Mouse (Mus musculus): ENCODE data around the gene Rin2. TPM values are rescaled to one million over a fixed set of nuclear protein-coding genes. Genes with fewer than 3 reads are reported as not detected.

Gene Rin2
- total and polyA plus RNA-seq, 2 experiments from 2014 or later, result 9.9 to 12.7 TPM

DNA sequence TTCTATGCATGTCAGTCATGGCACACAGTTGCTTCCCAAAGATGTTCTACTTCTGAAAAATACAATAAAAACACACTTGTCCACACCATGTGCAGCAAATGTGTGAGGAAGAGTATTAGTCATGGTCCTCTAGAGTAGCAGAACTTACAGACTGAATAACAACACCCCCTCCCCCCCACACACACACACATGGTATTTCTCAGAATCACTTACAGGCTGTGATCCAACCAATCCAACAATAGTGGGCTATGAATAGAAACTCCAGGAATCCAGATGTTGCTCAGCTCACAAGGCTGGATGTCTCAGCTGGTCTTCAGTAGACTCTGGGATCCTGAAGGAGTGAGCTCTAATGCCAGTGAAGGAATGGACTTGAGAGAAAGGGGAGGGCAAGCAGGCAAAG, 86.4 kb downstream of the Rin2 start:
- no peak for TF ChIP-seq CTCF (IDR thresholded peaks at IDR 0.05; ENCODE audit: low read depth)
- no peaks in the 10 kb centered on the region for H3K36me3 ChIP-seq (ENCODE audit: insufficient read depth)
- H3K4me2 ChIP-seq (ENCODE audit: low read depth), result no peak overlapping the region
- no peak overlapping the region for H3K4me3 ChIP-seq (ENCODE audit: low read depth, low read length)
- no peak overlapping the region for H3K27ac ChIP-seq (ENCODE audit: low read depth, low read length)
- ATAC-seq, result no peak
- no peak for DNase-seq
- no peaks in the 10 kb centered on the region for H3K9me3 ChIP-seq (ENCODE audit: low read length)
- H3K4me1 ChIP-seq (ENCODE audit: insufficient read depth), result no peaks in the 10 kb centered on the region
- no peaks in the 10 kb centered on the region for H3K27me3 ChIP-seq (ENCODE audit: insufficient read depth, low read length)
- no peak overlapping the region for H3K9ac ChIP-seq

DNA sequence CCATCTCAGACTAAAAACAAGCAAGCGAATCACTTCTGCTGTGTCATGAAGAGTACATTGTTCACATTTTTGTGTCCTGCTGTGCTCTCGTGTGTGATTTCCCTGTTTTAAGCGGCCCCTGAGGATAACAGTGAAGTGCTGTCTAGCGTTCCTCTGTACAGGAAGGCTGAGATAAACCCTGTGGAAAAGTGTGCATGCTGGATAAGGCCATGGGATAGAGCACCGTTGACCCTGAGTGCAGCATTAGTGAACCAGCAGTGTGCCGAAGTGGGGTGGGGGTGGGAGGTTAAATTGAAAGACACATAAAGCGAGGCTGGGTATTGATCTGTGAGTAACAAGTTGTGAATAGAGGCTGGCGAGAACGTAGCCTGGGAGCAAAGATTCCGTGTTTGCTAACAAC, 94.9 kb downstream of the Rin2 start:
- Histone ChIP-seq H3K27ac (ENCODE audit: low read depth, low read length) (no peak overlapping the region), H3K4me3 (ENCODE audit: low read depth, low read length) (no peak overlapping the region), H3K9me3 (ENCODE audit: low read length) (no peaks in the 10 kb centered on the region), H3K27me3 (ENCODE audit: insufficient read depth, low read length) (no peaks in the 10 kb centered on the region), H3K36me3 (ENCODE audit: insufficient read depth) (no peaks in the 10 kb centered on the region), H3K4me1 (ENCODE audit: insufficient read depth) (no peaks in the 10 kb centered on the region), H3K4me2 (ENCODE audit: low read depth) (no peak overlapping the region), H3K9ac (no peak overlapping the region)
- 9% methylated on average over 10 of the region's 10 CpGs for WGBS
- ATAC-seq (peak; percentile 25), DNase-seq (no peak)
- no peak for TF ChIP-seq CTCF (IDR thresholded peaks at IDR 0.05; ENCODE audit: low read depth)

DNA sequence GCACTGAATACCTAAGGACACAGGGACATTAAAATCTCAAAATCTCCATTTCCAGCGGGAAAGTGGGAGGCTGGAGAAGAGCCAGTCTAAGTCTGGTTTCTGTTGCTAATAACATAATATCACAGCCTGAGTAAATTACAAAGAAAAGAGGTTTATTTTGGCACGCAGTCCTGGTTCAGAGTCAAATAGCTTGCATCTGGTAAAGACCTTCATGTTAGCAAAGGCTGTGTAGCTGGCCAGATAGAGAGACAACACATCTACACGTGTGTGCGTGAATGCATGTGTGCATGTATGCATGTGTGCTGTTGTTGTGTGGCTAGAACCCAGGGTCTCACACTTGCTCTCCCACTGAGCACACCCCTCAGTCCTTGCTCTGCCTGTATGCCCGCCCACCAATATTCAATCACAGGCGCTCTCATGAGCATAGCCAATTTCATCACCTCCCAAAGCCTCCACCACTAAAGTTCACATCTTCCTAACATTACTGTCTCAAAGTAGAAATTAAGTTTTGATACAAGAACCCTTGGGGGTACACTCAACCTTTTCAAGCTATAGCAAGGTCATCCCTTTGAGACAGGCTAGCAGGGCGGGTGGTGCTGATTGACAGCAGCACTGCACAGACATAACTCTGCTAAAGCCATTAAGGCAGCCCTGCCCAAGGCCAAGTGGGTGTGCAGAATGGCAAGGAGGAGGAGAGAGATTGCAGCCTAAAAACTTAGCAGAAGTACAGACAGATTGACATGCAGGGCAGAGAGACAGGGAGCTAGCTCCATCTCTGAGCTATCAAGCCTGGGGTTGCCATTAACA, 95.9 kb downstream of the Rin2 start:
- Histone ChIP-seq H3K4me2 (ENCODE audit: low read depth) (no peak overlapping the region), H3K9ac (no peak overlapping the region), H3K4me1 (ENCODE audit: insufficient read depth) (no peaks in the 10 kb centered on the region), H3K36me3 (ENCODE audit: insufficient read depth) (no peaks in the 10 kb centered on the region), H3K27me3 (ENCODE audit: insufficient read depth, low read length) (no peaks in the 10 kb centered on the region), H3K4me3 (ENCODE audit: low read depth, low read length) (no peak overlapping the region), H3K27ac (ENCODE audit: low read depth, low read length) (no peak overlapping the region), H3K9me3 (ENCODE audit: low read length) (no peaks in the 10 kb centered on the region)
- 70% methylated on average over 7 of the region's 7 CpGs for WGBS
- no peak for DNase-seq
- ATAC-seq, result no peak
- no peak for TF ChIP-seq CTCF (IDR thresholded peaks at IDR 0.05; ENCODE audit: low read depth)

DNA sequence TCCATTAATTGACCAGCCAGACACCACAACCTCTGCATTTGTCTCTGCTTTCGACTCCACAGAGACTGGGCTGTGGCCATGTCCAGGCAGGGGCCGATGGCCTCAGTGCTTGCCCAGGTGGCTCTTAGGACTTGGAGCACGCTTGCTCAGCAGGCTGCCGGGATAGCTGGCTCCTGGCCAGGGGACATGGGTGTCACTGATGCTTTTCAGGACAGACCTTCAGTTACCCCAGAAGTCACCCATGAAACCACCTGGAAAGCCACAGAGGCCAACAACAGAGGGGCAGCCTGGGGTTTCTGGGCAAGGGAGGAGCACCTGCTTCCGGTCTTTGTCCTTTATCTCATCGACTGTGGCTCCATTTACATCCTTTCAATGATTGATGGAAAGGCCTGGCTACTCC, 108.2 kb downstream of the Rin2 start:
- WGBS, result 75% methylated on average over 6 of the region's 6 CpGs
- Histone ChIP-seq H3K4me3 (ENCODE audit: low read depth, low read length) (no peak overlapping the region), H3K9ac (no peak overlapping the region), H3K36me3 (ENCODE audit: insufficient read depth) (no peaks in the 10 kb centered on the region), H3K9me3 (ENCODE audit: low read length) (no peaks in the 10 kb centered on the region), H3K4me1 (ENCODE audit: insufficient read depth) (0 out of 2 replicates have a peak, but pooled peaks cover 14% of the 10 kb centered on the region), H3K27me3 (ENCODE audit: insufficient read depth, low read length) (no peaks in the 10 kb centered on the region), H3K4me2 (ENCODE audit: low read depth) (no peak overlapping the region), H3K27ac (ENCODE audit: low read depth, low read length) (no peak overlapping the region)
- ATAC-seq (no peak), DNase-seq (no peak)
- TF ChIP-seq CTCF (IDR thresholded peaks at IDR 0.05; ENCODE audit: low read depth), result no peak

DNA sequence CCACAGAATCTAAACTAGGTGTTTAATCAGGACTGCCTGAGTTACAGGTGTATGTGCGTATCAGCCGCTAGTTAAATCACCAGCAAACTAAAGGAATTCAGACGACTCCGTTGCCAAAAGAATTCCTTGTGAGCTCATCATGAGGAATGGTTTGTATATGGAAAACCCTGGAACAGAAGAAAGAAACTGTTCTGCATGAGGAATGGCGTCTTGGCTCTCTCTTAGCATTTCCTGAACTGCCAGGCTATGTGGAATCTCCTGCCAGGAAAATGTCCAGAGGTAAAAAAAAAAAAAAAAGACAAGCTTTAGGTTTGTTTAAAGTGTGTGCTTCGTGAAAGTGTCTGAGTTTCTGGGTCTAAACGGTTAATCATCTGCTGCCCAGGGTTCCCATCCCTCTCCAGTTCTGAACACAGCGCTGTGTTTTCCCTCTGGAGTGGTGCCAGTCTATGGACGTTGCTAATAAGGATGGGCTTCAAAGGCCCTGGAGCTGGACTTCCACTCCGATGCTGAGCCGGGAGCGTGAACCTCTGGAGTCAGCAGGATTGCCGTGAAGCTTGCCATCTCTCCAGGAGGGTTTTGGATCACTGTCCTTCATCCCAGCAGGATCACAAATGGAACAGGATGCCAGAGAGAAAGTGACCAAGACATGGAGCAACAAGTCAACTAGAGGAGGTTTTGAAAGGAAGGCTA, 109.4 kb downstream of the Rin2 start:
- ATAC-seq (no peak), DNase-seq (no peak)
- 34% methylated on average over 13 of the region's 13 CpGs for WGBS

DNA sequence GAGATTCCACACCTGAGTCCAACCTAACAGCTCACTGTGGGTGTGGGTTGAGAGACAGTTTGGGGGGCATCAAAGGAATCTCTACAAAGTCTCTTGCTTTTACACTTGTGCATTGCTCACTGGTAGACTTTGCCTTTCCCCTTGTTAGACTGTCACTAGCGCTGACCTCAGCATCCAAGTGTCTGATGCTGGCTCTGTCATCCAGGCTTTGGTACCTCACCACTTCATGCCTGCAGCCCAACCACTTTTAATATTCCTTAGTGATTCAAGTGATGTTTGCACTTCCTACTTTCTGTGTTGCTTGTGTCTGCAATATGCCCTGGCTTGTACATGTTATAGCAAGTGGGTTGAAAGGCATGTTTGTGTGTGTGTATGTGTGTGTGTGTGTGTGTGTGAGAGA, 109.9 kb downstream of the Rin2 start:
- Histone ChIP-seq H3K27me3 (ENCODE audit: insufficient read depth, low read length) (no peaks in the 10 kb centered on the region), H3K9ac (no peak overlapping the region), H3K4me2 (ENCODE audit: low read depth) (no peak overlapping the region), H3K36me3 (ENCODE audit: insufficient read depth) (no peaks in the 10 kb centered on the region), H3K27ac (ENCODE audit: low read depth, low read length) (no peak overlapping the region), H3K4me3 (ENCODE audit: low read depth, low read length) (no peak overlapping the region), H3K4me1 (ENCODE audit: insufficient read depth) (0 out of 2 replicates have a peak, but pooled peaks cover 14% of the 10 kb centered on the region), H3K9me3 (ENCODE audit: low read length) (no peaks in the 10 kb centered on the region)
- DNase-seq (no peak), ATAC-seq (no peak)
- TF ChIP-seq CTCF (IDR thresholded peaks at IDR 0.05; ENCODE audit: low read depth), result no peak
- 93% methylated on average over 1 of the region's 1 CpGs for WGBS

More for the DNA sequence above, 109.4 kb downstream of the Rin2 start:
- Histone ChIP-seq H3K9ac (no peak overlapping the region), H3K36me3 (ENCODE audit: insufficient read depth) (no peaks in the 10 kb centered on the region), H3K27ac (ENCODE audit: low read depth, low read length) (no peak overlapping the region), H3K27me3 (ENCODE audit: insufficient read depth, low read length) (no peaks in the 10 kb centered on the region), H3K4me1 (ENCODE audit: insufficient read depth) (0 out of 2 replicates have a peak, but pooled peaks cover 14% of the 10 kb centered on the region), H3K4me2 (ENCODE audit: low read depth) (no peak overlapping the region), H3K9me3 (ENCODE audit: low read length) (no peaks in the 10 kb centered on the region), H3K4me3 (ENCODE audit: low read depth, low read length) (no peak overlapping the region)
- TF ChIP-seq CTCF (IDR thresholded peaks at IDR 0.05; ENCODE audit: low read depth), result no peak

Data from forebrain, postnatal 0 days (tissue).